Mouse (Mus musculus): ENCODE data around the gene Nav1. TPM values are rescaled to one million over a fixed set of nuclear protein-coding genes. Genes with fewer than 3 reads are reported as not detected.

The Nav1 gene
- polyA plus RNA-seq, 1 experiment: 7.8 TPM

GRCm38 (mm10) chr1:135603121-135603870, 3.8 kb downstream of the Nav1 start:
- Histone ChIP-seq H3K27ac (replicated peaks; ENCODE audit: low read depth, low read length) (no peak overlapping the region), H3K4me3 (ENCODE audit: insufficient read depth, low read depth, low read length) (no peak overlapping the region), H3K4me1 (ENCODE audit: control insufficient read depth, insufficient read depth, insufficient read length, low read length) (peaks cover 2% of the 10 kb centered on the region; the same call in 1 of the 2 replicates)

DNA sequence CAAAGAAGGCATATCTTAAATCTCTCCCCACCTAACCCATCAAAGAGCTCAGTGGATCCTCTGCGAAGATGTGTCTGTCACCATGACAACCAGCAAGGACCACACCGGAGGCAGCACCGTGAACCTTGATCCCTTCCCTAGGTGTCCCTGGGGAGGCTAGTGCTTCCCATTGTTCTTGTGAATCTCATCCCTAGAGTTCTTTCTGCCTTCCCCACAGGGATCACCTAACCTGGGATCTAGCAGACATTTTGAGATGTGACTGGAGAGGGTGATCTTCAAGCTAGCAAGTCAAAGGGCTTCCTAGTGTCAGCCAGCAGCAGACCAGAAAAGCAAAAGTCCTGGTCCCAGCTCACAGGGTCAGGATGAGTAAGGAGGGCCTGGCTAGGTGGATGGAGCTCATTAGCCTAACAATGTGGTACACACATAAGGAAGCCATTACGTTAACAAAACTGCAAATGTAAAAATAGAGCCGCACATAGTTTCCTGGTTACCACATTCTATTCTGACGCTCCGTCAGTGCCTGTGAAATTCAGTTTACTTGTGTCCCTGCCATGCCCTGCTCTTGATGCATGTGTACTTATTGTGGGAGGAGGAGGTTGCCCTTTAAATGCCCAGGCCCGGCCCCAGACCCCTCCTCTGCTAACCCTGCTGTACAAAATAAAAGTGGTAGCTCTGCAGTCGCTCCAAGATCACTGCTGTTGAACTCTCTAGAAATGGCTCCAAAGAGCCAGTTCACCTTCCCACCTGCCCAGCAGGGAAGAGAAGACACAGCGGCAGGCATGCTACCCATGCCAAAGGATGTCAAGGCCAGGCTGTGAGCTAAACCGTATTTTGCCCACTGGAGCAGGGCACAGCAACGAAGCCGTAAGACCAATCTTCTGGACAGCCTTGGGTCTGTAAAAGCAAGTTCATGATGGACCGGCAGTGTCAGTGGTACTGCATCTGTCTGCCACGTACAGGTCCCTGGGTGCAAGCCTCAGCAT, 6.8 kb downstream of the Nav1 start:
- Histone ChIP-seq H3K27ac (replicated peaks; ENCODE audit: low read depth, low read length) (no peak overlapping the region), H3K4me1 (ENCODE audit: control insufficient read depth, insufficient read depth, insufficient read length, low read length) (peaks cover 2% of the 10 kb centered on the region; the same call in 1 of the 2 replicates), H3K4me3 (ENCODE audit: insufficient read depth, low read depth, low read length) (no peak overlapping the region)

DNA sequence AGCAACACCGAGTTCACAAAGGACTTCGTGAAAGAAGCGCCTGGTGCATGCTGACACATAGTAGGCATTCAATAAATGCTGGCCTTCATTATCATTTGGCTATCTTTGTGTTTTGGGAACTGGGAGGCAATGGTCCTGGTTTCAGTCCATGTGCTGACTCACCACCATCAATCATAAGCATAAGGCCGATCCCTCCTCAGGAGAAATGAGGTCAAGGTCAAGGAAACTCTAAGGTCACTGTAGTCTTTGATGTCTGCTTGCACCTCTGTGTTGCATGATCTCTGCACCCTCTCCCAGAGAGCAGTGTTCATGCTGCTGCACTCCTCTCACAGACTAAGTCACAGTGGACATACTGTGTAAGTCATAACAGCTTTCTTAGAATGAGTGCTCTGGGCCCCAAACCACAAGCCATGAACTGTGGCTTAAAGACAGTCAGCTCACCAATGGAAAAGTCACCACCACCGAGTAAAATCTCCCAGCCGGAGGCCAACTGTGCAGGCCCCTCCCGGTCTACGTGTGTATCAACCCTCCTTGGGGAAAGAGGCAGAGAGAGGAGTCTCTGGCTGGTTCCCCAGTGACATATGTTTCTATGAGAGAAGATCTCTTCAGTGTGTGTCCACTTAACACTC, 8.7 kb downstream of the Nav1 start:
- Histone ChIP-seq H3K27ac (replicated peaks; ENCODE audit: low read depth, low read length) (no peak overlapping the region), H3K4me1 (ENCODE audit: control insufficient read depth, insufficient read depth, insufficient read length, low read length) (peaks cover 5% of the 10 kb centered on the region), H3K4me3 (ENCODE audit: insufficient read depth, low read depth, low read length) (no peak overlapping the region)

- Histone ChIP-seq H3K27ac (replicated peaks; ENCODE audit: low read depth, low read length) (no peak overlapping the region), H3K4me1 (ENCODE audit: control insufficient read depth, insufficient read depth, insufficient read length, low read length) (peaks cover 3% of the 10 kb centered on the region; the same call in 1 of the 2 replicates), H3K4me3 (ENCODE audit: insufficient read depth, low read depth, low read length) (no peak overlapping the region)
Measured at GRCm38 (mm10) chr1:135594279-135594903, 12.7 kb downstream of the Nav1 start.

- Histone ChIP-seq H3K4me1 (ENCODE audit: control insufficient read depth, insufficient read depth, insufficient read length, low read length) (peaks cover 3% of the 10 kb centered on the region; the same call in 1 of the 2 replicates), H3K27ac (replicated peaks; ENCODE audit: low read depth, low read length) (no peak overlapping the region), H3K4me3 (ENCODE audit: insufficient read depth, low read depth, low read length) (no peak overlapping the region)
Measured at GRCm38 (mm10) chr1:135593560-135594278, 13.4 kb downstream of the Nav1 start.

DNA sequence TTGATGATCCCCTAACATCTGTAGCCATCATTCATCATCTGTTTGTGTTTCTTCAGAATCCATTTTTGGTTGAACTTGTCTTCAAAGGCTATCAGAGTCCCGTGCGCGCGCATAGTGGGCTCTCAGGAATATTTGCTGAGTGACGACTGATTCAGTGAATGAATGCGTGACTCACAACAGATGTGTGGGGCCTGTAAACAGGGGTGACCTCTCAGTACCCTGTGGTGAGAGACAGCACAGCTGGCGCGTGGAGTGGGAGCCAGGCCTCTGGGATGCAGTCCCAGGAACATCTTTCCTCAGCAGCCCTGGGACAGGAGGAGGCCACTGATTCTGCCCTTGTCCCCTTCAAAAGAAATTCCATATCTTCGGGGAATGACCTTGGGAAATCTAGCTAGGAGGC, 16.3 kb downstream of the Nav1 start:
- peaks cover 3% of the 10 kb centered on the region; the same call in 1 of the 2 replicates for H3K4me1 ChIP-seq (ENCODE audit: control insufficient read depth, insufficient read depth, insufficient read length, low read length)
- H3K27ac ChIP-seq (replicated peaks; ENCODE audit: low read depth, low read length): no peak overlapping the region

DNA sequence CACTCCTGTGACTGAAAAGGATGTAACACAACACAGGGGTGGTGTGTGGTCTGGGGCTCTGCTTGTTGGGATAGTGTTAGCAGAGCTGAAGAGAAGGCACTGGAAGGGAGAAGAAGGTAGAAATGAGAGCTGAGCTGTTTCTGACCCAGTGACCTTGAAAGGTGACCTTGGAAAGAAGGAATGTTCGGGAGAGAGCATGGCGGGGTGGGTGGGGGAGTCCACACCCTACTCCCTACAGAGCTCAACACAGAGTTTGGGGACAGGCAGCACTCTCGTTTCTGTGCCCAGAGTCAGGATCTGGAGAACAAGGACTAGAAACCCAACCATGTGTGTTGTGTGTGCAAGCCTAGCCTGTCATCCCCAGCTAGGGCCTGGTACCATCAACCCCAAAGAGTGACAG, 18.1 kb downstream of the Nav1 start:
- peaks cover 8% of the 10 kb centered on the region for H3K4me1 ChIP-seq (ENCODE audit: control insufficient read depth, insufficient read depth, insufficient read length, low read length)
- no peak overlapping the region for H3K27ac ChIP-seq (replicated peaks; ENCODE audit: low read depth, low read length)
- no peak overlapping the region for H3K4me3 ChIP-seq (ENCODE audit: insufficient read depth, low read depth, low read length)

More for the DNA sequence above, 16.3 kb downstream of the Nav1 start:
- H3K4me3 ChIP-seq (ENCODE audit: insufficient read depth, low read depth, low read length): no peak overlapping the region

DNA sequence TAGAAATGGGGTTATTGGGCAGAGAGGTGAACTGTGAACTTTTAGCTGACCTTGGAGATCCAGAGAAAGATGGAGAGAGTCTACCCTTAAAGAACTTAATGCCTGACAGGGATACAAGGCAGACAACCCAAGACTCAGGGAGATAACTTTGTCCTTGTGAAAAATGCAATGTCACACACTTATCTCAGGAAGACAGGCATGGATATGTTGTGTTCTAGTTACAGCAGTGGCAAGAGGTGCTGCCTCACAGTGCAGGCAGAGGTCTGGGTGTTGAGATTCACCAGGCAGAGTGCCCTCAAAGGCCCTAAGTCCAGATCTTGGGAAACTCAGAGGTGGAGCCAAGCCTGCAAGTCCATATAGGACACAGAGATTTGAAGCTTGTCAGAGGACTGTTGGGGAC, 20.2 kb downstream of the Nav1 start:
- Histone ChIP-seq H3K4me3 (ENCODE audit: insufficient read depth, low read depth, low read length) (no peak overlapping the region), H3K4me1 (ENCODE audit: control insufficient read depth, insufficient read depth, insufficient read length, low read length) (peaks cover 16% of the 10 kb centered on the region), H3K27ac (replicated peaks; ENCODE audit: low read depth, low read length) (no peak overlapping the region)

- H3K27ac ChIP-seq (replicated peaks; ENCODE audit: low read depth, low read length): no peak overlapping the region
- peaks cover 17% of the 10 kb centered on the region for H3K4me1 ChIP-seq (ENCODE audit: control insufficient read depth, insufficient read depth, insufficient read length, low read length)
- H3K4me3 ChIP-seq (ENCODE audit: insufficient read depth, low read depth, low read length): peak overlapping the region; percentile 42
Measured at GRCm38 (mm10) chr1:135585573-135585972, 21.5 kb downstream of the Nav1 start.

GRCm38 (mm10) chr1:135584587-135585541, 22.2 kb downstream of the Nav1 start:
- peaks cover 17% of the 10 kb centered on the region for H3K4me1 ChIP-seq (ENCODE audit: control insufficient read depth, insufficient read depth, insufficient read length, low read length)
- H3K4me3 ChIP-seq (ENCODE audit: insufficient read depth, low read depth, low read length): peak overlapping the region; percentile 49
- H3K27ac ChIP-seq (replicated peaks; ENCODE audit: low read depth, low read length): no peak overlapping the region

DNA sequence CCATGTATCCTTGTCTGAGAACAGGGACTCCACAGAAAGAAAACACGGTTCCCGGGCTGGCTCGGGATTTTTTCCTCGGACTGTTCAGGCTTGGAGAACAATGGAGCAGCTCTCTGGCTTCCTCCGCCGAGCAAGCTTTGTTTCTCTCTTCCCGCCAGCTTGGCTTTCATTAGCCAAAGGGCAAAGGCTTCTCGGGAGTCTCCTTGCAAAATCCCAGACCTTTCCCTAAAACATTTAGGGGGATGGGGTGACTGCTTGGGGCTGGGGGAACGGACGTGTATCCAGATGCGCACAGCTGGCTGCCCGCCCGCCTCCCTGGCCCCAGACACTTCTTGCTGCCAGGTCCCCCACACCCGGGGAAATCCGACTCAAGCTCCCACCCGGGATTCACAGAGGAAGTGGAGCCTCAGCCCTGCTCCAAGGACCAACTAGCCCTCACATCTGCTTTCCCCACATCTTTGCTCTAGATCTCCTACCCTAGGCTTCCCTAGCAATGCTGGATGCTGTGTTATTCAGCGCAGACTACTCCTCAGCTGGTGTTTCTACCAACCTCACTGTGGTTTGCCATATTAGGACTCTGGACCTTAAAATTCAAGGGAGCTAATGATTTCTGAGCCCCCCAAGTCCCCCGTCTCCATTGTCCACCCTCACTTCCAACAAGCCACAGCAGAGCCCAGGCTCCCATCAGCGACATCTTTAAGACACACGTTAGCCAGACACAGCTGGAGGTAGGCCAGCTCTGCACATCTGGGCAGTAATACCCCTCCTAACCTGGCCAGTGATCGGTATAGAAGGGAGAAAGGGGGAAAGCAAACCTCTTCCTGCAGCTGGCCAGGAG, 23.2 kb downstream of the Nav1 start:
- peak overlapping the region; percentile 49 for H3K4me3 ChIP-seq (ENCODE audit: insufficient read depth, low read depth, low read length)
- H3K27ac ChIP-seq (replicated peaks; ENCODE audit: low read depth, low read length): peak overlapping the region; percentile 32
- H3K4me1 ChIP-seq (ENCODE audit: control insufficient read depth, insufficient read depth, insufficient read length, low read length): peaks cover 17% of the 10 kb centered on the region

DNA sequence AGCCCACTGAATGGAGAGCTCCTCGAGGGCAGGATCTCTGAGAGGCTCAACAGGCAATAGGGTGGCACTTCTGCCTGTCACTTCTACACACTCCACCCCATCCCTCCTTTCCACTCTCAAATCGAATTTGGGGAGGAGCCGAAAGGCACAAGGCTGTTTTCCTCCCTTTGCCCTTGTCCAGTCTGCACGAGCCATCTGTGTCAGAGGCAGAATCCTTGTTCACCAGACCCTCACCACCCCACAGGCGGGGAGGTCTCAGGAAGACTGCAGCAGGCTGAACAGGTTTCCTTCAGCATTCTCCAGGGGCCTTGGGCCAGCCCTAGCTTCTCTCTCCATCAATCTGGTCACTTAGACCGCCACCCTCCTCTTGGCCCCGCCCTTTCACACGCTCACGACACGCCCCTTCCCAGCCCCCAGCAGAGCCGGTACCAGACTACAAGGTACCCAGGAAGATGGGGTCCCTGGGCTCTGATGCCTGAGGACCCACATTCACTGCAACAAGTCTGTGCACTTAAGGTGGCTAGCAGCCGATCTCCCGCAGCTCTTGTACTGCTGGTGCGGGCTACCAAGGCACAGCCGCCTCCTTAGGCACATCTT, 23.9 kb downstream of the Nav1 start:
- Histone ChIP-seq H3K4me3 (ENCODE audit: insufficient read depth, low read depth, low read length) (peak overlapping the region; percentile 49), H3K4me1 (ENCODE audit: control insufficient read depth, insufficient read depth, insufficient read length, low read length) (peaks cover 17% of the 10 kb centered on the region), H3K27ac (replicated peaks; ENCODE audit: low read depth, low read length) (peak overlapping the region; percentile 27)

All from brown adipose tissue, adult 24 weeks (tissue).